Mouse (Mus musculus): ENCODE results near the gene Bud23. TPM values are rescaled to one million over a fixed set of nuclear protein-coding genes. Genes with fewer than 3 reads are reported as not detected.
A peak's percentile ranks its signal among the peaks of the same experiment; 100 is the strongest.
"Not testable (repeated sequence)": the region's sequence is repeated elsewhere in the genome, so short reads cannot be mapped to it uniquely, and the experiment has no call there.

The Bud23 gene
- total RNA-seq, 1 experiment from 2014 or later, result 68.1 TPM

- ATAC-seq (ENCODE audit: extremely low read depth, insufficient number of reproducible peaks, low FRiP score, poor library complexity, severe bottlenecking), result no peak
These were observed 8.8 kb upstream of the Bud23 start for GRCm38 (mm10) chr5:135073349-135074150.

- ATAC-seq (ENCODE audit: extremely low read depth, insufficient number of reproducible peaks, low FRiP score, poor library complexity, severe bottlenecking), result no peak
These were observed 8.0 kb upstream of the Bud23 start for GRCm38 (mm10) chr5:135072720-135073119.

DNA sequence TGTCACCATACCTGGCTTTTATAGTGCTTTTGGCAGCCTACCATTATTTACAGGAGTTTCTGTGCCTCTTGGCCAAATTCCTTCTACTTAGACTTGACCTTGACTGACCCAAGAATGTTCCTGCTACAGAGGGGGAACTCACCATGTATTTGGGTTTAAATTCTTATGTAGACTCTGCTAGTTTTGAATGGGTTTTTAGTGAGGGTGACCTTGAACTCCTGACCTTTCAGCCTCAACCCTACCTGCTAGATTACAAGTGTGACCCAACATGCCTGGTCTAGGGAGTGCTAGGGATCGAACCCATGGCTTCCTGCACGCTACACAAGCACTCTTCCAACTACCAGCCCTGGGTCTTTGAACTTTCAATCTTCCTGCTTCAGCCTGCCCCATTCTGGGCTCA, 7.3 kb upstream of the Bud23 start:
- no peak for ATAC-seq (ENCODE audit: extremely low read depth, insufficient number of reproducible peaks, low FRiP score, poor library complexity, severe bottlenecking)

DNA sequence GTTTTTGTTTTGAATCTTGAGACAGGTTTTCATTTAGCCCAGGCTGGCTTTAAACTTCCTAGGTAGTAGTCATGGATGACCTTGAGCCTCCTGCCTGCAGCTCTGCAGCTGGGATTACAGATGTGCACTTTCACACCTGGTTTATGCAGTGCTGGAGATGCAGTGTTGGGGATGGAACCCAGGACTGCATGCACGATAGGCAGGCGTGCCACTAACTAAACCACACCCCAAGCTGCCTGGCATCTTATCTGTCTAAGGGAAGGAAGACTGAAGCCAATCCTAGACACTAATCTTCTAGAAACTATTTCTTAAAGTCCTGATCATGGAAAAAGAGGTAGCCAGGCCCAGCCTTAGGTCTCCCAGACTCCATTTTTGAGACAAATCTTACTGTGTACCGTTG, 5.7 kb upstream of the Bud23 start:
- no peak for ATAC-seq (ENCODE audit: extremely low read depth, insufficient number of reproducible peaks, low FRiP score, poor library complexity, severe bottlenecking)

GRCm38 (mm10) chr5:135066008-135066407, 1.2 kb upstream of the Bud23 start:
- ATAC-seq (ENCODE audit: extremely low read depth, insufficient number of reproducible peaks, low FRiP score, poor library complexity, severe bottlenecking), result no peak

DNA sequence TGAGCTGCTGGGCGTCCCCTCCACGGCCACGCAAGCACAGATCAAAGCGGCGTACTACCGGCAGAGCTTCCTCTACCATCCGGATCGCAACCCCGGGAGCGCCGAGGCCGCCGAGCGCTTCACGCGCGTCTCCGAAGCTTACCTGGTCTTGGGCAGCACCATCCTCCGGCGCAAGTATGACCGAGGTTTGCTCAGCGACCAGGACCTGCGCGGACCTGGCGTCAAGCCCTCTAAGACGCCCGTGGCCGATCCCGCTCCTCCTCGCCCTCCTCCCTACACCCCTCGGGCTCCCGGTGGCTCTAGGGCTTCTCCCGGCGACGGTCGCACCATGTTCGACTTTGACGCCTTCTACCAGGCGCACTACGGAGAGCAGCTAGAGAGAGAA, 385 bp downstream of the Bud23 start:
- no peak for ATAC-seq (ENCODE audit: extremely low read depth, insufficient number of reproducible peaks, low FRiP score, poor library complexity, severe bottlenecking)

DNA sequence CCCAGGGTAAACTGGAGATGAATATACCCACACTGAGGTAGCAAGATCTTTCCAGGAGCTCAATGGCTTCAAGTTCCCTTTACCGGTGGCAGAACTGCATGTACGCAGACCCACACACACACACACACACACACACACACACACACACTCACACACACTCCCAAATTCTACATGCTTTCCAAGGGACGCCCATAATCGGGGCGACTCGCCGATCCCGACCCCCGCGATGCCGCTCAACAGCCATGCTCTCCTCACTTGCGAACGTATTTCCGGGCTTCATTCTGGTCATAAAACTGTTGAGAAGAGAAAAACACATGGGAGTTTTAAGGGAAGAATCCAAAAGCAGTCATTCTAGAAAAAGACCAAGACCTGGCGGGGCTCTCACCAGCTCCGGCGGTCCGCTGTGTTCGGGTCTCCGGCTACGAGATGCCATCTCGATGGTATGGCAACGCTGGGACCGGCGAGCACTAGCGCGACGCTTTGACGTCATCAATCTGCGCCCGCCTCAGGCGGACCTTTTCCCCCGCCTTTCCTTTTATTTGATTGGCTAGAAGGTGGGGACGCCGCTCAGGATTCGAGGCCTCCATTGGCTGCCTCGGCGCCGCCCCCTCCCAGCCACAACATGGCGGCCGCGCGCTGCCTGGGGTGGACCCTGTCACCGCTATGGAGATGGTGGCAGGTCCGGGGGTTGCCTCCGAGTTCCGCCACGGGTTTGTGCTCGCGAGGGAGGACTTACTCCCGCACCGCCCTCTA, 954 bp downstream of the Bud23 start, which contains the start of gene Dnajc30:
Dnajc30 (plus strand) TSS at position 574 of the 753 bp plus-strand sequence.
- ATAC-seq (ENCODE audit: extremely low read depth, insufficient number of reproducible peaks, low FRiP score, poor library complexity, severe bottlenecking), result peak; percentile 96

GRCm38 (mm10) chr5:135053356-135053755, 11.4 kb downstream of the Bud23 start:
- ATAC-seq (ENCODE audit: extremely low read depth, insufficient number of reproducible peaks, low FRiP score, poor library complexity, severe bottlenecking), result no peak

- not testable (repeated sequence) for ATAC-seq (ENCODE audit: extremely low read depth, insufficient number of reproducible peaks, low FRiP score, poor library complexity, severe bottlenecking)
These were observed 15.5 kb downstream of the Bud23 start for GRCm38 (mm10) chr5:135049268-135049667.

DNA sequence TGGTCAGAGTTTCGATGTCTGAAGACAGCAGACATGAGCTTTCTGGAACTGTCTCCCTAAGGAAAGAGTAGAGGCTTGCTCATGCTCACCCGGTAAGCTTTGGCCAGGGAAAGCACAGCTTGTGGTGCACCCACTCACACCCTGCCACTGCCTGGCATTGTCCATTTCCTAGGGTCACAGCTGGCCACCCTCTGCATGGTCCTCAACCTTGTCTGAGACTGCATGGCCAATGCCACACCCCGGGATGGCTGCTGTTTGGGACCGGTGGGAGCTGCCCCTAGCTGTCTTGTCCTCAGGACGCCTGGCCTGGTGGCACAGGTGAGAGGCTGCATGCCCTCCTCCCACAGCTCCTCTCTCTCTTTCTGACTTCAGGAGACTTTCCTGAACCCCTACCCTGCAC, 16.2 kb downstream of the Bud23 start:
- ATAC-seq (ENCODE audit: extremely low read depth, insufficient number of reproducible peaks, low FRiP score, poor library complexity, severe bottlenecking), result no peak

DNA sequence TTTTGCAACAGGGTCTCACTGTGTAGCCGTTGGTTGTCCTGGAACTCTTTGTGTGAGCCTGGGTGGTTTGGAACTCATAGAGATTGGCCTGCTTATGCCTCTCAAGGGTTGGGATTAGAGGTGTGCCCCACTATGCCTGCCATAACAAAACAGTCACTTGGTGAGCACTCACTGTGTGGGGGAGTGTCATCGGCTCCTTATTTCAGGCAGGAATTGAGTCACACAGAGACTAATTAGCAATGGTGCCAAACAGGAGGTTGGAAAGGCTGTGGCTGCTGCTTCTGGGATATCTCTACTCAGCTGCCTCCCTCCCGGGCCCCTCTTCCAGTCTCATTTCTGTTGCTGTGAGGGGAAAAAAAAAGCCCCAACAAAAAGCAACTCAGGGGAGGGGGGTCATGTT, 20.2 kb downstream of the Bud23 start:
- ATAC-seq (ENCODE audit: extremely low read depth, insufficient number of reproducible peaks, low FRiP score, poor library complexity, severe bottlenecking), result no peak

DNA sequence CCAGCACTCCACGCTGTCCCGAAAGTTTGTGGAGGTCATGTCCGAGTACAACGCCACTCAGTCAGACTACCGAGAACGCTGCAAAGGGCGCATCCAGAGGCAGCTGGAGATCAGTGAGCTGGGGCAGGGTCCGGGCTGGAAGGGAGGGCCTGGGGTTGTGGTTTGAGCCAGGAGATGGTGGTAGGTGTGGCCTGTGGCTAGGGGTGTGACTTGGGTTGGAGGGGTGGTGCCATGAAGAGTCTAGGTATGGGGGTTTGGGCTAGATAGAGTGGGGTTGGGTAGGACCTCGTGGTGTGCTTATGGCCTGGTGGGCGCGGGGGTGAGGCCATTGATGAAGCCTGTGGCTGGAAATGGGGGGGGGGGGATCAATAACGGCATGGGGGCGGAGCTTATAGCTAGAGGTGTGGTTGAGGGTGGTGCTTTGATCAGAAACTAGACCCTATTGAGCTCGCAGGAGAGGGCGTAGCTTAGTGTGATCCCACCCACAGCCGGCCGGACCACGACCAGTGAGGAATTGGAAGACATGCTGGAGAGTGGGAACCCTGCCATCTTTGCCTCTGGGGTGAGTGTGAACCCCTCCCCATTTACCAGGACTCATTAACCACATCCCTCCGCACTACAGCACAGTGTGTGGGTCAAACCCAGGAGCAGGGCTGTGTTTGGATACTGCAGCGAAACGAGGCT, 22.5 kb downstream of the Bud23 start:
- no peak for ATAC-seq (ENCODE audit: extremely low read depth, insufficient number of reproducible peaks, low FRiP score, poor library complexity, severe bottlenecking)

DNA sequence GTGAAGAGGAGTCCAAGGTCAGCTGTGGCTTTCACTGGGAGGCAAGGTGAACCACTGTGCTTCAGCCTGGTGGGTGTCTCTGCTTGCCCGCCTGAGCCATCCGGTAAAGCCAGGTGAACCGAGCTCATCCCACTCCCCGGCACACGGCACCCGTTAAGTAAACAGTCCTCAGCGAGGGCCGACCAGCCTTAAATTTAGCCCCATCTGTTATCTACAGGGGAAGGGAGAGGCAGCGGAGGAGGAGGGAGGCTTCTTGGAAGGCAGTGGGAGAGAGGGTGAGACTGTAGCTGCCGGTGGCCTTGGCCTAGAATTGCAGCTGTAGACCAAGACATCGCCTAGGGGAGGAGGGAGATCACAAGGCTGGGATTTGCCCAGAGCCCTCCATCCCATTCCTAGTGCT, 24.0 kb downstream of the Bud23 start:
- no peak for ATAC-seq (ENCODE audit: extremely low read depth, insufficient number of reproducible peaks, low FRiP score, poor library complexity, severe bottlenecking)

DNA sequence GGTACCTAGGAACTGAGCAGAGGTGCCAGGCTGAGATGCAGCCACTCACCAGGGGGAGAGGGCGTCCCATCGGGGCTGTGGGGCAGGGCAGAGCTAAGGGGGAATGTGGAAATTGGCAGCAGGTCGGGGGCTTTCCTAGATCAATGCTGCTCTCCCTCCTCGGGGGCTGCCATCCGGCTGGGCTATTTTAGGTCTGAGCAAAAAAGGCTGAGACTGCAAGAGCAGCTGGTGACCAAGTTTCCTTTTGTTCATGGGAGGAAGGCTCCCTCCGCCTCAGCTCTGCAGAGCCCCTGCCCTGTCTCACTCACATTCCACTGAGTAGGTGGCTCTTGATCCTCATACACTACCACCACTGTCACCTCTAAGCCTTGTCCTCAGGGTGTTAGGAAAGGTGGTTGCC, 24.7 kb downstream of the Bud23 start:
- ATAC-seq (ENCODE audit: extremely low read depth, insufficient number of reproducible peaks, low FRiP score, poor library complexity, severe bottlenecking), result no peak

DNA sequence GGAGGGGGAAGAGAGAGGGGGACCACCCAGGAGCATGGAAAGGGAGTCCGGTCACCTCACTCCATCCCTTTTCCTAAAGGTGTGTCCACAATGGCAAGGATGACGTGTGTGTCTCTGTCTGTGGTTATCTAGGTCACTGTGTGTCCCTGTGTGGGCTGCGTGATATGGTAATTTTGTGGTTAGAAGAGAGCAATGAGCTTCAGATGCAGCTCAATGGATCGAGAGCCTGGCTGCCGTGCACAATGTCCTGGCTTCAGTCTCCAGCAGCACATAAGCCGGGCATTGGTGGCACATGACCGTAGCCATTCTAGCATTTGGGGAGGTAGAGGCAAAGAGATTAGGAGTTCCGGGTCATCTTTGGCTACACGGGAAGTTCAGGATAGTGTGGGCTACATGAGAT, 25.2 kb downstream of the Bud23 start:
- ATAC-seq (ENCODE audit: extremely low read depth, insufficient number of reproducible peaks, low FRiP score, poor library complexity, severe bottlenecking), result no peak

DNA sequence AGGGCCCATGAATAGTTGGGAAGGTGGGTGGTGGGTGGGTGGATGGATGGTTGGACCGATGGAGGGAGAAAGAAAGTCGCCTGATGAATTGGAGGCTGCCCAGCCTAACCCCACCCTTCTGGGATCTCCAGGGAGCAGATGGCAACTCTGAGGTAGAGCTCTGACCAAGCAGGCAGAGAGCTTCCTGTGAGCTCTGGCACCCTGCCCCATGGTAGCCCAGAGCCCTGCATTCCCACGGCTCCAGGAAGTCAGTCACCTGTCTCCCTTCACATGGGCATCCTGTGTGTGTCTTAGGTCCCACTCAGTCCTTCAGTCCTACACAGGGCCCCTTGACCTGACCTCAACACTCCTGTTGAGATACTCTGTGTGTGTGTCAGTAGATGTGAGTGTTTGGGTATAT, 26.8 kb downstream of the Bud23 start:
- ATAC-seq (ENCODE audit: extremely low read depth, insufficient number of reproducible peaks, low FRiP score, poor library complexity, severe bottlenecking), result no peak

GRCm38 (mm10) chr5:135035608-135036359, 29.0 kb downstream of the Bud23 start:
- ATAC-seq (ENCODE audit: extremely low read depth, insufficient number of reproducible peaks, low FRiP score, poor library complexity, severe bottlenecking), result no peak

DNA sequence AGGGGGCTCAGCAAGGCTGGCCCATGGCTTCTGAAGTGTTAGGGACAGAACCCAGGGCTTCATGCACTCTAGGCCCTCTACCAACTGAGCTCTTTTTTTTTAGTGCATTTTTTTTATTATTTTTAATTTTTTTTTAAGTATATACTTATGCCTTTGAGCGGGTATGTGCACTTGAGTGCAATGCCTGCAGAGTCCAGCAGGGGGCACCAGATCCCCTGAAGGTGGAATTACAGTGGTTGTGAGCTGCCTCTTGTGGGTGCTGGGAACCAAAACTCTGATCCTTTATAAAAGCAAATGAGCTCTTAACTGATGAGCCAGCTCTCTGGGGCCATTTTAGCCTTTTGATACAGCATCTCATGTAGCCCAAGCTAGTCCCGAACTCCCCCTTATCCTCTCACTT, 30.2 kb downstream of the Bud23 start:
- ATAC-seq (ENCODE audit: extremely low read depth, insufficient number of reproducible peaks, low FRiP score, poor library complexity, severe bottlenecking), result no peak

DNA sequence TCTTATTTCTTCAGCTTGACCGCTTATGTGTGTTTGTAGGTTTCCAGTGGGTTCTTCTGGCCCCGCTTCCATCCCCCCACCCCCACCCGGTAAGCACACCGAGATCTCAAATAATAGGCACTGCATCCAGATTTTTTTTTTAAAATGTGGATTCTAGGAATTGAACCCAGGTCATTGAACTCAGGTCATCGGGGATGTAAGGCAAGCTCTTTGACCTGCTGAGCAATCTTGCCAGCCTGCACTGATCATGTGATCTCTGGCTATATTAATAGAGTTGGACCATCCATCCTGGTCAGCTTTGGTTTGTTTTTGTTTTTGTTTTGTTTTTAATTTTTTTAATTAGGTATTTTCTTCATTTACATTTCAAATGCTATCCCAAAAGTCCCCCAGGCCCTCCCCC, 32.2 kb downstream of the Bud23 start:
- no peak for ATAC-seq (ENCODE audit: extremely low read depth, insufficient number of reproducible peaks, low FRiP score, poor library complexity, severe bottlenecking)
